Mouse (Mus musculus) lung, adult 2 months (tissue): Measurements from ENCODE around the gene Snx32.

Experiments used
- CTCF ChIP-seq: fragments of 200-500 bp; IDR thresholded peaks from 2 replicates; pipeline ENCODE4 v1.5.1; 2011; ENCODE audit warnings: mild to moderate bottlenecking, low read length, control low read depth; ENCODE audit not compliant: insufficient read depth
- POLR2A ChIP-seq: fragments of 200-500 bp; IDR thresholded peaks from 2 replicates; pipeline ENCODE4 v1.6.1; 2011; ENCODE audit warnings: low read depth, mild to moderate bottlenecking, control low read depth, low read length, borderline replicate concordance; ENCODE audit errors: extremely low read depth

GRCm38 (mm10) chr19:5486286-5486685, 24.1 kb downstream of the Snx32 start:
- TF ChIP-seq CTCF (no peak), POLR2A (no peak)
